Mouse (Mus musculus) thymus, adult 2 months (tissue): Measurements from ENCODE around the gene Nanp. TPM values are rescaled to one million over a fixed set of nuclear protein-coding genes. Genes with fewer than 3 reads are reported as not detected.

Experiments
- DNase-seq: peaks from one replicate; pipeline ENCODE4 v3.0.0; 2021
- H3K27ac ChIP-seq: fragments of 200-500 bp; 2 replicates; pipeline ENCODE4 v1.5.1; 2012; ENCODE audit warnings: low read length, control low read depth; ENCODE audit not compliant: control insufficient read depth, insufficient read depth
- H3K27me3 ChIP-seq: fragments of 200-500 bp; 2 replicates; pipeline ENCODE4 v1.6.1; 2012; ENCODE audit warnings: mild to moderate bottlenecking, low read length, moderate library complexity, mixed read lengths; ENCODE audit not compliant: control insufficient read depth, insufficient read depth
- H3K36me3 ChIP-seq: fragments of 200-500 bp; 2 replicates; pipeline ENCODE4 v1.6.1; 2012; ENCODE audit warnings: mild to moderate bottlenecking, low read length, moderate library complexity; ENCODE audit not compliant: control insufficient read depth, insufficient read depth
- H3K4me1 ChIP-seq: fragments of 200-500 bp; replicated peaks from 2 replicates; pipeline ENCODE4 v1.6.1; 2012; ENCODE audit warnings: low read length; ENCODE audit not compliant: control insufficient read depth, insufficient read depth
- H3K4me3 ChIP-seq: fragments of 200-500 bp; 2 replicates; pipeline ENCODE4 v1.5.1; 2012; ENCODE audit warnings: mild to moderate bottlenecking, low read length, control low read depth, moderate library complexity; ENCODE audit not compliant: control insufficient read depth, insufficient read depth
- CTCF ChIP-seq: fragments of 200-500 bp; IDR thresholded peaks from 2 replicates; pipeline ENCODE4 v1.5.1; 2012; ENCODE audit warnings: mild to moderate bottlenecking, control low read depth, low read length, moderate library complexity, borderline replicate concordance; ENCODE audit not compliant: control insufficient read depth, poor library complexity, insufficient read depth; ENCODE audit errors: extremely low read depth
- POLR2A ChIP-seq: fragments of 200-500 bp; IDR thresholded peaks from 2 replicates; pipeline ENCODE4 v1.6.1; 2012; ENCODE audit warnings: mild to moderate bottlenecking, low read length, control low read depth, moderate library complexity; ENCODE audit not compliant: control insufficient read depth, poor library complexity, insufficient read depth; ENCODE audit errors: extremely low read depth
- WGBS: fragments of 180-500 bp; shearing (Covaris S2); methylation state at CpG from one replicate; pipeline ENCODE4 v1.1.7; 2018; 5-methylcytosine and 5-hydroxymethylcytosine counted together
- polyA plus RNA-seq: library from polyadenylated mRNA; depleted of rRNA; stranded (reverse); fragments of >200 nt; gene quantifications from 2 replicates; pipeline ENCODE4 v1.2.3, GENCODE M21; 2012; rRNA removed

Nanp gene
- polyA plus RNA-seq: 3.0 and 4.3 TPM in 2 replicates

- no peak for TF ChIP-seq CTCF
- no peak for TF ChIP-seq POLR2A
- Histone ChIP-seq H3K27ac (no peak within 1 kb of the TSS), H3K36me3 (no peaks in the 10 kb centered on the region), H3K4me1 (peaks cover 12% of the 10 kb centered on the region), H3K27me3 (no peaks in the 10 kb centered on the region), H3K4me3 (peak within 1 kb of the TSS; percentile 97)
- peak; percentile 95 for DNase-seq
- WGBS: under 1% methylated on average over 34 of the region's 34 CpGs
Measured at GRCm38 (mm10) chr2:151039232-151039695, at the start of gene Nanp, which contains the start of gene Ninl. Gene Nanp (minus strand): TSS chr2:151039398. Gene Ninl (minus strand): TSS chr2:151039382.

- no peak for DNase-seq
- 84% methylated on average over 1 of the region's 1 CpGs for WGBS
- Histone ChIP-seq H3K4me3 (no peak overlapping the region), H3K27me3 (no peaks in the 10 kb centered on the region), H3K27ac (no peak overlapping the region), H3K4me1 (no peaks in the 10 kb centered on the region), H3K36me3 (no peaks in the 10 kb centered on the region)
- no peak for TF ChIP-seq CTCF
- no peak for TF ChIP-seq POLR2A
Measured at GRCm38 (mm10) chr2:151056637-151057036, 17.4 kb upstream of the Nanp start.

GRCm38 (mm10) chr2:151040411-151040810, 1.2 kb upstream of the Nanp start:
- WGBS: 94% methylated on average over 1 of the region's 1 CpGs
- Histone ChIP-seq H3K27ac (no peak overlapping the region), H3K4me3 (no peak overlapping the region), H3K36me3 (no peaks in the 10 kb centered on the region), H3K4me1 (peaks cover 12% of the 10 kb centered on the region), H3K27me3 (no peaks in the 10 kb centered on the region)
- no peak for DNase-seq
- no peak for TF ChIP-seq CTCF
- TF ChIP-seq POLR2A: no peak

- Histone ChIP-seq H3K4me3 (peak overlapping the region; percentile 97), H3K27ac (no peak overlapping the region), H3K27me3 (no peaks in the 10 kb centered on the region), H3K36me3 (no peaks in the 10 kb centered on the region), H3K4me1 (peaks cover 12% of the 10 kb centered on the region)
- TF ChIP-seq CTCF: no peak
- TF ChIP-seq POLR2A: no peak
- 23% methylated on average over 8 of the region's 8 CpGs for WGBS
- no peak for DNase-seq
Measured at GRCm38 (mm10) chr2:151039726-151040125, 528 bp upstream of the Nanp start.

GRCm38 (mm10) chr2:151038811-151039222, 381 bp downstream of the Nanp start:
- peaks cover 12% of the 10 kb centered on the region for H3K4me1 ChIP-seq
- H3K27me3 ChIP-seq: no peaks in the 10 kb centered on the region
- peak overlapping the region; percentile 97 for H3K4me3 ChIP-seq
- 0% methylated on average over 30 of the region's 30 CpGs for whole genome bisulfite sequencing
- no peak overlapping the region for H3K27ac ChIP-seq
- no peak for DNase-seq
- no peak for TF ChIP-seq POLR2A
- TF ChIP-seq CTCF: no peak
- H3K36me3 ChIP-seq: no peaks in the 10 kb centered on the region

- Histone ChIP-seq H3K4me1 (peaks cover 12% of the 10 kb centered on the region), H3K27ac (no peak overlapping the region), H3K4me3 (peak overlapping the region; percentile 39), H3K36me3 (no peaks in the 10 kb centered on the region), H3K27me3 (no peaks in the 10 kb centered on the region)
- DNase-seq: peak; percentile 2
- TF ChIP-seq POLR2A (no peak), CTCF (no peak)
- WGBS: 35% methylated on average over 18 of the region's 18 CpGs
Measured at GRCm38 (mm10) chr2:151037876-151038552, 1.2 kb downstream of the Nanp start.
